Comparison of ENCODE assay signal across 8 mouse cellular contexts in genomic region chr12:79503582-79504515, GRCm38 (mm10).
DNase-seq lines count a peak whose midpoint lies in the region; ATAC-seq lines count a peak whose summit lies in the region.

No protein-coding gene starts in this region.

- peak overlapping the region; percentile 25 to 48 for H3K27ac ChIP-seq in heart, embryonic 14.5 days (replicated peaks in 1 of 2; ENCODE audit: control insufficient read depth in 1 of 2, insufficient read depth in 1 of 2, low read depth in 2 of 2, low read length in 2 of 2)
- H3K27ac ChIP-seq in intestine, embryonic 14.5 days (ENCODE audit: low read depth): peak overlapping the region; percentile 24
- peak overlapping the region; percentile 78 for H3K27ac ChIP-seq in midbrain, embryonic 10.5 days (replicated peaks)

- no peak for ATAC-seq in heart, embryonic 14.5 days (ENCODE audit: insufficient number of reproducible peaks, insufficient read depth, low FRiP score, low read depth)
- ATAC-seq in intestine, embryonic 14.5 days (replicated peaks; ENCODE audit: low FRiP score, low TSS enrichment, low read depth): peak; percentile 74
- ATAC-seq in activated CD4-positive, CD25-positive, alpha-beta regulatory T cell, adult 4 months: no peak

- H3K4me3 ChIP-seq in heart, embryonic 14.5 days (ENCODE audit: control insufficient read depth in 1 of 2, insufficient read depth in 1 of 2, low read depth in 1 of 2, low read length in 2 of 2): no peak overlapping the region
- H3K4me3 ChIP-seq in intestine, embryonic 14.5 days (ENCODE audit: low read depth, low read length): no peak overlapping the region
- no peak overlapping the region for H3K4me3 ChIP-seq in midbrain, embryonic 10.5 days

- DNase-seq in heart, postnatal 14 days: no peak
- DNase-seq in embryo, embryonic 11 days: peak; percentile 85
- no peak for DNase-seq in intestine, embryonic 14.5 days (ENCODE audit: low spot score)
- DNase-seq in midbrain, embryonic 10.5 days (ENCODE audit: low spot score): peak; percentile 75
- DNase-seq in urinary bladder, postnatal 36 days (ENCODE audit: low spot score in 2 of 2): no peak
- DNase-seq in cerebellum, adult 8-10 months: no peak

- H3K9ac ChIP-seq in heart, embryonic 14.5 days (ENCODE audit: low read length): no peak overlapping the region
- no peak overlapping the region for H3K9ac ChIP-seq in intestine, embryonic 14.5 days (ENCODE audit: low read length)

- H3K27me3 ChIP-seq in heart, embryonic 14.5 days (ENCODE audit: control insufficient read depth, insufficient read depth, low read length): no peaks in the 10 kb centered on the region
- no peaks in the 10 kb centered on the region for H3K27me3 ChIP-seq in intestine, embryonic 14.5 days (replicated peaks; ENCODE audit: control insufficient read depth, insufficient read depth, low read length)
- no peaks in the 10 kb centered on the region for H3K27me3 ChIP-seq in midbrain, embryonic 10.5 days (ENCODE audit: low read depth, poor library complexity, severe bottlenecking)

- H3K4me1 ChIP-seq in heart, embryonic 14.5 days (ENCODE audit: control insufficient read depth in 2 of 2, insufficient read depth in 2 of 2, low read length in 2 of 2): peaks cover 16 to 27% of the 10 kb centered on the region in 2 experiments
- H3K4me1 ChIP-seq in intestine, embryonic 14.5 days (replicated peaks; ENCODE audit: control insufficient read depth, insufficient read depth, low read length): peaks cover 41% of the 10 kb centered on the region
- peaks cover 47% of the 10 kb centered on the region for H3K4me1 ChIP-seq in midbrain, embryonic 10.5 days

- H3K4me2 ChIP-seq in heart, embryonic 14.5 days (ENCODE audit: low read length): no peak overlapping the region
- H3K4me2 ChIP-seq in intestine, embryonic 14.5 days (ENCODE audit: low read length): peak overlapping the region; percentile 13; the same call in 1 of the 2 replicates

- no peaks in the 10 kb centered on the region for H3K36me3 ChIP-seq in heart, embryonic 14.5 days (ENCODE audit: control insufficient read depth, insufficient read depth, low read length)
- no peaks in the 10 kb centered on the region for H3K36me3 ChIP-seq in intestine, embryonic 14.5 days (ENCODE audit: control insufficient read depth, insufficient read depth, low read length)
- H3K36me3 ChIP-seq in midbrain, embryonic 10.5 days: no peaks in the 10 kb centered on the region

- H3K9me3 ChIP-seq in heart, embryonic 14.5 days (ENCODE audit: control insufficient read depth, low read length): no peaks in the 10 kb centered on the region
- no peaks in the 10 kb centered on the region for H3K9me3 ChIP-seq in intestine, embryonic 14.5 days (ENCODE audit: control insufficient read depth, low read length)
- H3K9me3 ChIP-seq in midbrain, embryonic 10.5 days (replicated peaks): 0 out of 2 replicates have a peak, but pooled peaks cover 4% of the 10 kb centered on the region

- 48% methylated on average over 3 of the region's 3 CpGs for WGBS in heart, embryonic 14.5 days
- WGBS in intestine, embryonic 14.5 days: 62% methylated on average over 3 of the region's 3 CpGs
- 74% methylated on average over 3 of the region's 3 CpGs for WGBS in midbrain, embryonic 10.5 days

- intact Hi-C loops in heart, postnatal 14 days (cut with DNase I): no loop called here

Comparison
In these comparisons a context has a peak if more than half of its experiments do, and no peak if none do; other contexts are left out.
1. H3K27ac ChIP-seq: peak in every context shown above with its lines; median percentile 78 in midbrain, embryonic 10.5 days; 36 in heart, embryonic 14.5 days; 24 in intestine, embryonic 14.5 days.
2. DNase-seq: peak in embryo, embryonic 11 days (single experiment) and midbrain, embryonic 10.5 days (single experiment); none in heart, postnatal 14 days (0 of 2), intestine, embryonic 14.5 days (single experiment), urinary bladder, postnatal 36 days (0 of 2) and cerebellum, adult 8-10 months (single experiment).